Mouse (Mus musculus): ENCODE results near the gene Adcyap1. TPM values are rescaled to one million over a fixed set of nuclear protein-coding genes. Genes with fewer than 3 reads are reported as not detected.

Adcyap1 gene
- polyA plus RNA-seq (2012) = not detected in 2 replicates

GRCm38 (mm10) chr17:93198717-93199116 is at the start of gene Adcyap1:
Gene Adcyap1 (plus strand): TSS chr17:93199017.
- peaks cover 49% of the 10 kb centered on the region for H3K27me3 ChIP-seq (ENCODE audit: control insufficient read depth)
- no peak within 1 kb of the TSS for H3K4me3 ChIP-seq (replicated peaks)

DNA sequence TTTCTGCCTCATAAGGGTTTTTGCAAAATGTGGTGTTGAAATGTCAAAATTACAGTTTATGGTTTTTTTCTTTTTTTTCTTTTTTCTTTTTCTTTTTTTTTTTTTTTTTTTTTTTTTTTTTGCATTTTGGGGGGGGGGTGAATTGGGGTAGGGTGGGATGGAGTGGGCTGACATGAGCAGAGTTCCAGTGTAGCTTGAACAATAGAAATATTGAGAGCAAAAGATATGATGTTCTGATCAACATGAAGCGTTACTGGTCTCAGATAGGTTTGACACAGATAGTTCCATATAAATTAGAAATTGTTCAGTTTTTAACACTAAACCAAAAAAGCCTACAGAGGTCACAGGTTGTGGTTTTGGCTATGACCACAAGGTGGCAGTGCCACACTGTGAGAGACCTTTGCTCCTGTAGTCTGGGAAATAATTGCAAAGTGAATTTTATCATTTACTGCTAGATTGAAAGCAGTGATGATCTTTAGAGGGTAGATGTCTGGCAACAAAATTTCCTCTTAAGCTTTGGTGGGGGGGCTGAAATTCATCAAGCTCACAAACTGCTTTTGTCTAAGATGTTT is 40.5 kb upstream of the Adcyap1 start:
- Histone ChIP-seq H3K9me3 (ENCODE audit: control insufficient read depth, low read length) (no peaks in the 10 kb centered on the region), H3K36me3 (ENCODE audit: control insufficient read depth) (no peaks in the 10 kb centered on the region), H3K4me3 (replicated peaks) (no peak overlapping the region), H3K27me3 (ENCODE audit: control insufficient read depth) (no peaks in the 10 kb centered on the region), H3K4me1 (ENCODE audit: control insufficient read depth) (no peaks in the 10 kb centered on the region)
- no peak for TF ChIP-seq TAL1 (IDR thresholded peaks at IDR 0.05; ENCODE audit: low read length)
- no peak for TF ChIP-seq GATA1 (IDR thresholded peaks at IDR 0.05; ENCODE audit: low read length)

More at GRCm38 (mm10) chr17:93198717-93199116, at the start of gene Adcyap1:
- H3K4me1 ChIP-seq (ENCODE audit: control insufficient read depth) = no peaks in the 10 kb centered on the region
- TF ChIP-seq GATA1 (IDR thresholded peaks at IDR 0.05; ENCODE audit: low read length) (no peak), TAL1 (IDR thresholded peaks at IDR 0.05; ENCODE audit: low read length) (no peak)
- H3K9me3 ChIP-seq (ENCODE audit: control insufficient read depth, low read length) = peaks cover 2% of the 10 kb centered on the region; the same call in 1 of the 2 replicates
- no peaks in the 10 kb centered on the region for H3K36me3 ChIP-seq (ENCODE audit: control insufficient read depth)

GRCm38 (mm10) chr17:93169572-93169971 is 29.2 kb upstream of the Adcyap1 start:
- Histone ChIP-seq H3K27me3 (ENCODE audit: control insufficient read depth) (no peaks in the 10 kb centered on the region), H3K4me1 (ENCODE audit: control insufficient read depth) (no peaks in the 10 kb centered on the region), H3K36me3 (ENCODE audit: control insufficient read depth) (no peaks in the 10 kb centered on the region), H3K4me3 (replicated peaks) (no peak overlapping the region), H3K9me3 (ENCODE audit: control insufficient read depth, low read length) (no peaks in the 10 kb centered on the region)
- TF ChIP-seq TAL1 (IDR thresholded peaks at IDR 0.05; ENCODE audit: low read length) (no peak), GATA1 (IDR thresholded peaks at IDR 0.05; ENCODE audit: low read length) (no peak)

- H3K4me3 ChIP-seq (replicated peaks) = no peak overlapping the region
- no peaks in the 10 kb centered on the region for H3K4me1 ChIP-seq (ENCODE audit: control insufficient read depth)
- no peak for TF ChIP-seq GATA1 (IDR thresholded peaks at IDR 0.05; ENCODE audit: low read length)
- TF ChIP-seq TAL1 (IDR thresholded peaks at IDR 0.05; ENCODE audit: low read length) = no peak
- H3K9me3 ChIP-seq (ENCODE audit: control insufficient read depth, low read length) = peaks cover 2% of the 10 kb centered on the region; the same call in 1 of the 2 replicates
- H3K27me3 ChIP-seq (ENCODE audit: control insufficient read depth) = peaks cover 31% of the 10 kb centered on the region
- no peaks in the 10 kb centered on the region for H3K36me3 ChIP-seq (ENCODE audit: control insufficient read depth)
Measured at GRCm38 (mm10) chr17:93196846-93197245, 2.0 kb upstream of the Adcyap1 start.

GRCm38 (mm10) chr17:93198213-93198612 is 604 bp upstream of the Adcyap1 start:
- Histone ChIP-seq H3K9me3 (ENCODE audit: control insufficient read depth, low read length) (peaks cover 2% of the 10 kb centered on the region; the same call in 1 of the 2 replicates), H3K4me1 (ENCODE audit: control insufficient read depth) (no peaks in the 10 kb centered on the region), H3K27me3 (ENCODE audit: control insufficient read depth) (peaks cover 44% of the 10 kb centered on the region), H3K4me3 (replicated peaks) (no peak overlapping the region), H3K36me3 (ENCODE audit: control insufficient read depth) (no peaks in the 10 kb centered on the region)
- TF ChIP-seq TAL1 (IDR thresholded peaks at IDR 0.05; ENCODE audit: low read length) (no peak), GATA1 (IDR thresholded peaks at IDR 0.05; ENCODE audit: low read length) (no peak)

DNA sequence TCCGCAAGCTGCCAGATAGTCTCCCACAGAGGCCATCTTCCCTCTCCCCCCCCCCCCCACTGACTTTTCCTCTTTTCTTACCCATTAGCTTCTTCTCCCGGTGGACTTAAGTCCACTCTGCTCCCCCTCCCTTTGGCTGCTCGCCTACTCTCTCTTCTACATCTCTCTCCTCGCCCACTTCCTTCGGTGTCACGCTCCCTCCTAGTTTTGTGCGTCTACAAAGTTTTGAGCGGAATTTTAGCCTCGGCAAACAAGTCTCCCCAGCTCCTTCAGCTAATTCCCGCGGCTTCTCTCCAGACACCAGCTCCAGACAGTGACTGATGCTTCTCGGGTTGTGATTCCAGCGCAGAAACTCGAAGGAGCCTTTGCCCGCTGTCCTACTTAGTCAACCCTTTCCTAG is 401 bp downstream of the Adcyap1 start:
- TF ChIP-seq TAL1 (IDR thresholded peaks at IDR 0.05; ENCODE audit: low read length) (no peak), GATA1 (IDR thresholded peaks at IDR 0.05; ENCODE audit: low read length) (no peak)
- H3K4me1 ChIP-seq (ENCODE audit: control insufficient read depth) = no peaks in the 10 kb centered on the region
- peaks cover 53% of the 10 kb centered on the region for H3K27me3 ChIP-seq (ENCODE audit: control insufficient read depth)
- no peak overlapping the region for H3K4me3 ChIP-seq (replicated peaks)
- H3K9me3 ChIP-seq (ENCODE audit: control insufficient read depth, low read length) = peaks cover 2% of the 10 kb centered on the region; the same call in 1 of the 2 replicates
- no peaks in the 10 kb centered on the region for H3K36me3 ChIP-seq (ENCODE audit: control insufficient read depth)

- Histone ChIP-seq H3K36me3 (ENCODE audit: control insufficient read depth) (no peaks in the 10 kb centered on the region), H3K4me1 (ENCODE audit: control insufficient read depth) (no peaks in the 10 kb centered on the region)
- TF ChIP-seq TAL1 (IDR thresholded peaks at IDR 0.05; ENCODE audit: low read length) (no peak), GATA1 (IDR thresholded peaks at IDR 0.05; ENCODE audit: low read length) (no peak)
Measured at GRCm38 (mm10) chr17:93199747-93200146, 930 bp downstream of the Adcyap1 start.

GRCm38 (mm10) chr17:93200386-93201264 is 1.8 kb downstream of the Adcyap1 start:
- Histone ChIP-seq H3K4me1 (ENCODE audit: control insufficient read depth) (no peaks in the 10 kb centered on the region), H3K27me3 (ENCODE audit: control insufficient read depth) (peaks cover 59% of the 10 kb centered on the region), H3K4me3 (replicated peaks) (no peak overlapping the region), H3K36me3 (ENCODE audit: control insufficient read depth) (no peaks in the 10 kb centered on the region), H3K9me3 (ENCODE audit: control insufficient read depth, low read length) (peaks cover 2% of the 10 kb centered on the region; the same call in 1 of the 2 replicates)
- TF ChIP-seq GATA1 (IDR thresholded peaks at IDR 0.05; ENCODE audit: low read length) (no peak), TAL1 (IDR thresholded peaks at IDR 0.05; ENCODE audit: low read length) (no peak)

More at GRCm38 (mm10) chr17:93199747-93200146, 930 bp downstream of the Adcyap1 start:
- Histone ChIP-seq H3K4me3 (replicated peaks) (no peak overlapping the region), H3K9me3 (ENCODE audit: control insufficient read depth, low read length) (peaks cover 2% of the 10 kb centered on the region; the same call in 1 of the 2 replicates), H3K27me3 (ENCODE audit: control insufficient read depth) (peaks cover 56% of the 10 kb centered on the region)
